Comparison of ENCODE assay signal across 21 mouse cellular contexts in genomic region chr10:75766856-75767255, GRCm38 (mm10). TPM values are rescaled to one million over a fixed set of nuclear protein-coding genes. Genes with fewer than 3 reads are reported as not detected.
A peak's percentile ranks its signal among the peaks of the same experiment; 100 is the strongest.
DNase-seq lines count a peak whose midpoint lies in the region; ATAC-seq and TF ChIP-seq lines count a peak whose summit lies in the region.
"Had no signal": no experiment of that assay in that cellular context is flagged by ENCODE, and none has a peak within 500 bp of the region (broad histone marks: within the 10 kb centered on the region; RNA-seq: fewer than 3 reads in every experiment).

No protein-coding gene starts in this region.

- no peak for ATAC-seq in kidney, embryonic 14.5 days (ENCODE audit: low FRiP score, low TSS enrichment)
- ATAC-seq: forebrain, embryonic 13.5 days; forebrain, postnatal 0 days had no signal

- no peaks in the 10 kb centered on the region for H3K27me3 ChIP-seq in kidney, adult 2 months (replicated peaks; ENCODE audit: control insufficient read depth, insufficient read depth, low read length)
- H3K27me3 ChIP-seq in kidney, embryonic 14.5 days (ENCODE audit: control insufficient read depth, insufficient read depth, low read length) = no peaks in the 10 kb centered on the region
- H3K27me3 ChIP-seq: forebrain, embryonic 13.5 days; heart, embryonic 12.5 days; hindbrain, embryonic 15.5 days had no signal

- no peak overlapping the region for H3K4me3 ChIP-seq in kidney, adult 2 months (ENCODE audit: insufficient read depth, low read depth, low read length)
- no peak overlapping the region for H3K4me3 ChIP-seq in kidney, embryonic 14.5 days (ENCODE audit: low read length)
- H3K4me3 ChIP-seq: embryonic facial prominence, embryonic 10.5 days; forebrain, embryonic 13.5 days; heart, embryonic 12.5 days; hindbrain, embryonic 15.5 days had no signal

- no peak overlapping the region for H3K9ac ChIP-seq in kidney, embryonic 14.5 days (ENCODE audit: low read depth, low read length)
- H3K9ac ChIP-seq: forebrain, embryonic 13.5 days; forebrain, postnatal 0 days; heart, embryonic 12.5 days; hindbrain, embryonic 15.5 days had no signal

- no peak overlapping the region for H3K4me2 ChIP-seq in kidney, embryonic 14.5 days (replicated peaks; ENCODE audit: low read depth, low read length)
- H3K4me2 ChIP-seq: forebrain, embryonic 13.5 days; heart, embryonic 12.5 days; hindbrain, embryonic 15.5 days had no signal

- 72% methylated on average over 6 of the region's 6 CpGs for WGBS in kidney, adult 2 months
- WGBS in kidney, embryonic 14.5 days = 87% methylated on average over 6 of the region's 6 CpGs

- H3K4me1 ChIP-seq in kidney, adult 2 months (ENCODE audit: control insufficient read depth, insufficient read depth, low read length) = peaks cover 5% of the 10 kb centered on the region; the same call in 1 of the 2 replicates
- 0 out of 2 replicates have a peak, but pooled peaks cover 8% of the 10 kb centered on the region for H3K4me1 ChIP-seq in kidney, embryonic 14.5 days (ENCODE audit: control insufficient read depth, insufficient read depth, low read length)

- no peak overlapping the region for H3K27ac ChIP-seq in kidney, adult 2 months (ENCODE audit: insufficient read depth, low read depth, low read length)
- no peak overlapping the region for H3K27ac ChIP-seq in kidney, embryonic 14.5 days (ENCODE audit: low read depth, low read length)
- H3K27ac ChIP-seq: embryonic facial prominence, embryonic 10.5 days; forebrain, embryonic 13.5 days; hindbrain, embryonic 15.5 days had no signal

- no peaks in the 10 kb centered on the region for H3K9me3 ChIP-seq in kidney, embryonic 14.5 days (ENCODE audit: control insufficient read depth, low read length)
- H3K9me3 ChIP-seq: embryonic facial prominence, embryonic 10.5 days; forebrain, embryonic 13.5 days; heart, embryonic 12.5 days; hindbrain, embryonic 15.5 days had no signal

- TF ChIP-seq CTCF in kidney, adult 2 months (conservative IDR thresholded peaks at IDR 0.05; ENCODE audit: insufficient read depth, insufficient read length, low read depth, low read length) = no peak

- TF ChIP-seq POLR2A in kidney, adult 2 months (IDR thresholded peaks at IDR 0.05; ENCODE audit: low read depth, low read length) = no peak

- peak; percentile 84 for DNase-seq in kidney, adult 2 months
- DNase-seq in NIH3T3 (ENCODE audit: low read depth) (peak; percentile 21), MN1 (ENCODE audit: low spot score) (no peak)
- DNase-seq in kidney, postnatal 10 days = peak; percentile 29
- no peak for DNase-seq in thymus, postnatal 10 days (ENCODE audit: low spot score in 2 of 2)
- DNase-seq in cerebellum, adult 9-11 months = no peak
- DNase-seq: adrenal gland, adult 2 months; adrenal gland, postnatal 25 days; cerebellum, adult 18-20 months; cerebellum, postnatal 10 days; forebrain, postnatal 0 days; gastrocnemius, postnatal 14 days; heart, postnatal 36 days had no signal

- H3K36me3 ChIP-seq in kidney, adult 2 months (ENCODE audit: control insufficient read depth, insufficient read depth, low read length) = no peaks in the 10 kb centered on the region
- no peaks in the 10 kb centered on the region for H3K36me3 ChIP-seq in kidney, embryonic 14.5 days (ENCODE audit: control insufficient read depth, insufficient read depth, low read length)
- H3K36me3 ChIP-seq: heart, embryonic 12.5 days had no signal

RNA-seq across cellular contexts. Expression of gene Cabin1, which starts 2.7 kb away (rescaled TPM):
- 24.6 and 27.3 TPM in 2 replicates for polyA plus RNA-seq in kidney, adult 2 months (2012; rRNA removed)
- 32.3 and 37.7 TPM in 2 replicates for polyA plus RNA-seq in kidney, embryonic 14.5 days (2014; fragmentation: Nextera tagmentation; extraction: Ambion mirVana)

RNA-seq across cellular contexts. Expression of gene Ddt, which starts 6.4 kb away (rescaled TPM):
- polyA plus RNA-seq in kidney, adult 2 months (2012; rRNA removed) = 408 and 410 TPM in 2 replicates
- polyA plus RNA-seq in kidney, embryonic 14.5 days (2014; fragmentation: Nextera tagmentation; extraction: Ambion mirVana) = 75.7 and 90.4 TPM in 2 replicates

RNA-seq across cellular contexts. Expression of gene Gm20441, which starts 13.9 kb away (rescaled TPM):
- polyA plus RNA-seq in kidney, adult 2 months (2012; rRNA removed) = not detected in 2 replicates
- polyA plus RNA-seq in kidney, embryonic 14.5 days (2014; fragmentation: Nextera tagmentation; extraction: Ambion mirVana) = not detected in 2 replicates
- polyA plus RNA-seq: adrenal gland, adult 2 months; embryonic facial prominence, embryonic 10.5 days; embryonic facial prominence, embryonic 14.5 days; forebrain, embryonic 13.5 days; forebrain, postnatal 0 days; heart, embryonic 12.5 days; heart, embryonic 16.5 days; hindbrain, embryonic 11.5 days; hindbrain, embryonic 15.5 days had no signal

RNA-seq across cellular contexts. Expression of gene Gstt3, which starts 14.4 kb away (rescaled TPM):
- polyA plus RNA-seq in kidney, adult 2 months (2012; rRNA removed) = 97.4 and 108 TPM in 2 replicates
- polyA plus RNA-seq in kidney, embryonic 14.5 days (2014; fragmentation: Nextera tagmentation; extraction: Ambion mirVana) = 29.7 and 43.4 TPM in 2 replicates

RNA-seq across cellular contexts. Expression of gene Gstt1, which starts 31.5 kb away (rescaled TPM):
- 492 and 514 TPM in 2 replicates for polyA plus RNA-seq in kidney, adult 2 months (2012; rRNA removed)
- 10.6 and 12.1 TPM in 2 replicates for polyA plus RNA-seq in kidney, embryonic 14.5 days (2014; fragmentation: Nextera tagmentation; extraction: Ambion mirVana)

Comparison
In these comparisons a context has a peak if more than half of its experiments do, and no peak if none do; other contexts are left out.
1. DNase-seq: peak in kidney, adult 2 months (single experiment), NIH3T3 (single experiment) and kidney, postnatal 10 days (single experiment); none in MN1 (single experiment), thymus, postnatal 10 days (0 of 2) and cerebellum, adult 9-11 months (single experiment).